Mouse (Mus musculus) ovary, adult 18-20 months (tissue): ENCODE measurements around the gene H2-Oa.
"Not testable (repeated sequence)": the region's sequence is repeated elsewhere in the genome, so short reads cannot be mapped to it uniquely, and the experiment has no call there.

Experiments
- DNase-seq: peaks from one replicate; pipeline ENCODE4 v3.0.0; 2022; ENCODE audit warnings: low spot score, mixed read lengths

H2-Oa gene

GRCm38 (mm10) chr17:34143461-34143860 lies 51.3 kb downstream of the H2-Oa start:
- no peak for DNase-seq

GRCm38 (mm10) chr17:34144221-34144620 lies 52.1 kb downstream of the H2-Oa start:
- not testable (repeated sequence) for DNase-seq
